Mouse (Mus musculus): Measurements from ENCODE around the gene Tmem128.

The Tmem128 gene

GRCm38 (mm10) chr5:38260107-38260682 is at the start of gene Tmem128:
Tmem128 (plus strand) TSS chr5:38260185.
- peak; percentile 57 to 67 for DNase-seq (ENCODE audit: low spot score in 2 of 2)

- DNase-seq (ENCODE audit: low spot score in 2 of 2), result peak; percentile 22 to 72
These were observed 48.3 kb upstream of the Tmem128 start for GRCm38 (mm10) chr5:38211691-38212090.

GRCm38 (mm10) chr5:38213009-38213408 is 47.0 kb upstream of the Tmem128 start:
- no peak for DNase-seq (ENCODE audit: low spot score in 2 of 2)

GRCm38 (mm10) chr5:38219771-38220307 is 40.1 kb upstream of the Tmem128 start:
- DNase-seq (ENCODE audit: low spot score in 2 of 2), result peak; percentile 45 to 55

GRCm38 (mm10) chr5:38220328-38220912 is 39.6 kb upstream of the Tmem128 start, which contains the start of the genes Zbtb49 and Lyar:
Zbtb49 (minus strand) TSS chr5:38220457.
Lyar (plus strand) TSS chr5:38220470.
- peak; percentile 93 to 94 for DNase-seq (ENCODE audit: low spot score in 2 of 2)

GRCm38 (mm10) chr5:38235422-38235821 is 24.6 kb upstream of the Tmem128 start:
- peak; percentile 36 to 61 for DNase-seq (ENCODE audit: low spot score in 2 of 2)

- no peak for DNase-seq (ENCODE audit: low spot score in 2 of 2)
These were observed 23.4 kb upstream of the Tmem128 start for GRCm38 (mm10) chr5:38236627-38237026.

GRCm38 (mm10) chr5:38240727-38241472 is 19.1 kb upstream of the Tmem128 start:
- DNase-seq (ENCODE audit: low spot score in 2 of 2), result no peak

- DNase-seq (ENCODE audit: low spot score in 2 of 2), result no peak
These were observed 18.5 kb upstream of the Tmem128 start for GRCm38 (mm10) chr5:38241473-38241834.

- no peak for DNase-seq (ENCODE audit: low spot score in 2 of 2)
These were observed 18.0 kb upstream of the Tmem128 start for GRCm38 (mm10) chr5:38241966-38242365.

- DNase-seq (ENCODE audit: low spot score in 2 of 2), result no peak
These were observed 4.8 kb upstream of the Tmem128 start for GRCm38 (mm10) chr5:38255195-38255594.

- no peak for DNase-seq (ENCODE audit: low spot score in 2 of 2)
These were observed 4.3 kb upstream of the Tmem128 start for GRCm38 (mm10) chr5:38255644-38256043.

- DNase-seq (ENCODE audit: low spot score in 2 of 2), result no peak
These were observed 3.4 kb upstream of the Tmem128 start for GRCm38 (mm10) chr5:38256551-38256950.

GRCm38 (mm10) chr5:38258034-38258772 is 1.8 kb upstream of the Tmem128 start:
- DNase-seq (ENCODE audit: low spot score in 2 of 2), result no peak

GRCm38 (mm10) chr5:38258773-38259146 is 1.2 kb upstream of the Tmem128 start:
- DNase-seq (ENCODE audit: low spot score in 2 of 2), result no peak

GRCm38 (mm10) chr5:38259455-38260106 is 404 bp upstream of the Tmem128 start:
- DNase-seq (ENCODE audit: low spot score in 2 of 2), result no peak

- DNase-seq (ENCODE audit: low spot score in 2 of 2), result no peak
These were observed 11.0 kb downstream of the Tmem128 start for GRCm38 (mm10) chr5:38270942-38271341.

- DNase-seq (ENCODE audit: low spot score in 2 of 2), result peak in 1 of 2 experiments; percentile 28
These were observed 13.8 kb downstream of the Tmem128 start for GRCm38 (mm10) chr5:38273831-38274230.

- DNase-seq (ENCODE audit: low spot score in 2 of 2), result no peak
These were observed 15.8 kb downstream of the Tmem128 start, which contains the start of gene Otop1 for GRCm38 (mm10) chr5:38275771-38276170. Otop1 (plus strand) TSS chr5:38275972.

GRCm38 (mm10) chr5:38276451-38276850 is 16.5 kb downstream of the Tmem128 start:
- no peak for DNase-seq (ENCODE audit: low spot score in 2 of 2)

GRCm38 (mm10) chr5:38277098-38277866 is 17.3 kb downstream of the Tmem128 start:
- no peak for DNase-seq (ENCODE audit: low spot score in 2 of 2)
